Mouse (Mus musculus): Measurements from ENCODE around the gene Tmc6.

Gene Tmc6

DNA sequence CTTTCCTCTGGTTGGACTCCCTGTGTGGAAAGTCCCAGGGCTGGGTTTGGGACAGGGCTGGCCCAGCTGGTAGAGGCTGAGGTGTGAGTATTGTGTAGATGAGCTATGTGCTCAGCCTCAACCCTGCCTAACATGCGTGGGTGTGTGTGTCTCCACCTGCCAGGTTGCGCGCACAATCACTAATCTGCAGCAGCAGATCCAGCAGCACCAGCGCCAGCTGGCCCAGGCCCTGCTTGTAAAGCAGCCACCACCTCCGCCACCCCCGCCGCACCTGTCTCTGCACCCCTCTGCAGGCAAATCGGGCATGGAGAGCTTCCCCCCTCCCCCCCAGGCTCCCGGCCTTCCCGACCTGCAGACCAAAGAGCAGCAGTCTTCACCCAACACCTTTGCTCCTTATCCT is 32.6 kb downstream of the Tmc6 start:
- DNase-seq: no peak

DNA sequence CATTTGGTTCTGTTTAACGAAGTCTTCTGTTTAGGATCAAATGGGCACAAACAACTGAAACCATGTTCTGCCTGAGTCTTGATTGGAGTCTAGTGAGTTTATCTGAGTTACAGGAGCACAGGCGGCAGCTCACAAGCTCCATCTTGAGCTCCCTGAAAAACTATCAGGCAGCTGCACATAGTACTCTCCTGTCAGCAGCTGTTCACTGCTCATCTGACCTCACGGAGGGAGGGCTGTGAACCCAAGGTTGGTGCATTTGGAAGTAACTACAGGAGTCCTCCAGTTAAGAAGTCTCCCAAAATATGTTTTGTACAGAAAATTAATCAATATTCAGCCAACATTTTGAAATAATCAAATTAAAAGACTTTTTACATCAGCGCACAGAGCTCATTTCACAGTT is 33.4 kb downstream of the Tmc6 start:
- no peak for DNase-seq

GRCm38 (mm10) chr11:117743454-117744030 is 38.5 kb downstream of the Tmc6 start:
- DNase-seq: no peak

GRCm38 (mm10) chr11:117742715-117743114 is 39.3 kb downstream of the Tmc6 start:
- no peak for DNase-seq

DNA sequence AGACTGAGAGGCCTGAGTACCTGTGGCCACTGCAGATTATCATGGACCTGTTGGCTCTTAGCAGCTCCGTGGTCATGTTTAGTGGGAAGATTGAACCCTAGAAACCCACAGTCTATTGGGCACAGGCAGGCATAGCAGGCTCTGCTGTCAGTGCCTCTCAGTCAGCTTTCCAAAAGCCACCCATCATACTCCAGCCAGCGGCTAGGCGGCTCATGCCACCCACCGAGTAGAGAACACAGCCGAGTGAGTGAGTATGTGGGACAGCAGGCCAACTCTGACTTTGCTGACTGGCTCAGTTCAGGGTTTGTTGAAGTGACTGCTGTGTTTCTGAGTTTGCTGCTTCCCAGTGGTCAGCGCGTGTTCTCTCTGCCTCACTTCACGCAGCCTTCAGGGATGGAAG is 39.8 kb downstream of the Tmc6 start:
- DNase-seq: no peak

DNA sequence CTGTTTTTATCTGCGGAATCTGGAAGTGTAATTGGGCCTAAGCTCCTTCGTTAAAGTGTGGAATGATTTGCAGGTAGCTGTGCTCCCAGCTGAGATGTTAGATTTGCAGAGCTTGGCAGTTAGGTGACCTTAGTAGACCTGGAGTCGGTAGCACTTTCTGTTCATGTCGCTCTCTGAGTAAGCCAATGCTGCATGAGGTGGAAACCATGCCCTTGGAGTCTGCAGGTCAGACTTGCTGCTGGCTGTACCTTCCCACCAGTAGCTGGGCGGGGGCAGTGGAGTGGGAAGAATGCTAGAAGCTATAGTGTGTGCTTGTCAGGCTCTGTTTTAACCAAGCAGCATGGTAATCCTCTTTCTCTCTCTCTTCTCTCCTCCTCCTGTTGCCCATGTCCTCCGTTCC is 40.9 kb downstream of the Tmc6 start:
- DNase-seq: peak; percentile 35 to 68

GRCm38 (mm10) chr11:117738123-117738522 is 43.9 kb downstream of the Tmc6 start:
- DNase-seq: no peak

DNA sequence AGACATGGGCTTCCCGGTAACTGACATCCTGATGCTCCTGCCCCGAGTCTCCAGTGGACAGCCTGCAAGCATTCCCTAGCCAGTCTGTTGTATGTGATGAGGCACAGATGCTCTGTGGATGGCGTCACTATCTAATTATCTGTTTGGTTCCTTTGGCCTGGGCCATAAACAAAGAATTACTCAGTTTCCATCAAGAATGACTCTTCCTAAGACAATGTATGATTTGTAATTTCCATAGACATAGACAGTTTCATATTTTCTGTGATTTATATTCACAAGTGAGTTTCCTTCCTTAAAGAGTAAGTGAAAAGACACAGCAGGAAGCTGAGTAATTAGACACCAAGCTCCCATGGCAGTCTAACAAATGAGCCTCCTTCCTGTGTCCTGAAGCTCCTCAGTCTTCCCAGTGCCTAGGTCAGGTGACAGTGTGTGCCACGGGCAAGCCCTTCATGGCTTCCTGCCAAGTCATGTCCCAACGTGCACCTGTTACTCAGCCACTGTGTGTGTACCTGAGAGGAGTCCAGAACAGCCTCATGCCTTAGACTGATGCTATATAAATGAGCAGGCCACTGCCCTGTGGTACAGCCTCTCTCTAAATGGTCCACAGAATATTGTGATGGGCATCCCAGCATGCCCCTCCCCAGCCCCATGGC is 45.8 kb downstream of the Tmc6 start:
- peak; percentile 45 to 80 for DNase-seq

GRCm38 (mm10) chr11:117731470-117731869 is 50.5 kb downstream of the Tmc6 start:
- peak; percentile 60 to 71 for DNase-seq

DNA sequence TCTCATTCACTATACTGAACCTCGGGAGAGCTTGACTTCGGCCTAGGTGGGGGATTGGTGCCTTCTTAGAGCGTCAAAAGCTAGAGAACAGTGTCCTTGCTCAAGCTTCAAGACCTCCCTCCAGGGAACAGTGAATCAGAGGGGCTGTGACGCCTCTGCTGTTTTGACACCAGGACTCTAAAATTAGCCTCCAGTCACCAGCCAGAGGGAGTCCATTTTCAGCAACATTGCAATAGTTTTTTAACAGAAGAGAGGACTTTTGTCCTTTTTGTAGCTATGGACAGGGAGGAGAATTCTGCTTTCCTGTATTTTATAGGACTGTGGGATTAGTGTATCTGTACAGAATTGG is 51.5 kb downstream of the Tmc6 start:
- DNase-seq: no peak

- peak; percentile 72 to 90 for DNase-seq
These were observed 52.1 kb downstream of the Tmc6 start for GRCm38 (mm10) chr11:117729798-117730489.

GRCm38 (mm10) chr11:117729341-117729740 is 52.7 kb downstream of the Tmc6 start:
- DNase-seq: no peak

DNA sequence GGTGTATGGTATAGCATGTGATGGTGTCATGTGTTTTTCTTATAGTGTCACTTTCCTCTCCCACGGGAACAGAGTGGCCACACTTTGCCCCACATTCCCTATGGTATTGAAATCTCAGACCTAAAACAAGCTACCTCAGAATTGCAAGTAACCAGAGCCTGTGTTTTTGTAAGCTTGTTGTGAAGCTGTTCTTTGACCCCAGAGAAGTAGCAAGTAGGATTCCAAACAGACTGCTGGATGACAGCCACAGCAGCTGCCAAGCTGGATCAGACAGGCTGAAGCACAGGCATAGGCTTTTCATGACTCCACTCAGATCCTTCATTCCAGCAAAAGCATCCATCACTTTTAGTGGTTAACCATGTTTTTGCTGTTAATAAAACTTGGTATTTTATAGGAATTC is 53.2 kb downstream of the Tmc6 start:
- DNase-seq: peak; percentile 79 to 89

DNA sequence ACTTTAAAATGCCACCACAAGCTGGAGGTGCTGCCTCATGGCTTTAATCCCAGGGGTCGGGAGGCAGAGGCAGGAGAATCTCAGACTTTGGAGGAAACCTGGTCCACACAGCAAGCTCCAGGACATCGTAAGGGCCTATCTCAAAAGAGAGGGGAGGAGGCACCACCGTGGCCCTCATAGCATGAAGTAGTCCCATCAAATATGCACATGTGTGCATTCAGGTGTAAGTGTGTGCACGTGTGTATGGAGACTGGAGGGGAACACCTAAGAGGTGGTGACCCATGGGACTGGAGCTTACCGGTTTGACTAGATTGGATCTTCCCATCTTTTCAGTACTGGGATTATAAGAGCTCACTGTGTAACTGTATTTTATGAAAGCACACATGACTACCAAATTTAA is 53.8 kb downstream of the Tmc6 start:
- no peak for DNase-seq

DNA sequence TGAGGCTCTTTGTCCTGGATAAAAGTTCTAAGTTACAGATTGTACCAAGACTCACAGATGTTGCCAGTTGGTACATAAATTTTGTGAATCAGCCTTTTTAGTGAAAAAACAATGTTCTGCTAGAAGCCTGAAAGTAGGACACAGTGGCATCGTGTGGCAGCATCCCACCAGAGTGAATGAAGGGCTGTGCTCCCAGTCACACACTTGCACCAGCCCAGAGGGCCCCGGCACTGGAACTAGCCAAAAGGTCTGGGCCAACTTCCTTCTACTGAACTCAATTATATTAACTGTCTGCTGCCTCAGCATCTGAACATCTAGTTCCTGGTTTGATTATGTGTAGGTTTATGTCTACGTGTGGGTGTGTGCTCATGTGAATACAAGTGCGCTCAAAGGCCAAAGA is 55.0 kb downstream of the Tmc6 start:
- no peak for DNase-seq

GRCm38 (mm10) chr11:117724604-117725301 is 57.2 kb downstream of the Tmc6 start:
- no peak for DNase-seq

GRCm38 (mm10) chr11:117718838-117719237 is 63.2 kb downstream of the Tmc6 start:
- no peak for DNase-seq
